Mouse (Mus musculus): ENCODE measurements at regions not wholly inside any gene's neighbourhood (a gene's known extent, or its start where the extent isn't known, plus 50 kb on each side); places are given as distances from the start of the nearest gene placed in this dataset.
"Not testable (repeated sequence)": the region's sequence is repeated elsewhere in the genome, so short reads cannot be mapped to it uniquely, and the experiment has no call there.

DNA sequence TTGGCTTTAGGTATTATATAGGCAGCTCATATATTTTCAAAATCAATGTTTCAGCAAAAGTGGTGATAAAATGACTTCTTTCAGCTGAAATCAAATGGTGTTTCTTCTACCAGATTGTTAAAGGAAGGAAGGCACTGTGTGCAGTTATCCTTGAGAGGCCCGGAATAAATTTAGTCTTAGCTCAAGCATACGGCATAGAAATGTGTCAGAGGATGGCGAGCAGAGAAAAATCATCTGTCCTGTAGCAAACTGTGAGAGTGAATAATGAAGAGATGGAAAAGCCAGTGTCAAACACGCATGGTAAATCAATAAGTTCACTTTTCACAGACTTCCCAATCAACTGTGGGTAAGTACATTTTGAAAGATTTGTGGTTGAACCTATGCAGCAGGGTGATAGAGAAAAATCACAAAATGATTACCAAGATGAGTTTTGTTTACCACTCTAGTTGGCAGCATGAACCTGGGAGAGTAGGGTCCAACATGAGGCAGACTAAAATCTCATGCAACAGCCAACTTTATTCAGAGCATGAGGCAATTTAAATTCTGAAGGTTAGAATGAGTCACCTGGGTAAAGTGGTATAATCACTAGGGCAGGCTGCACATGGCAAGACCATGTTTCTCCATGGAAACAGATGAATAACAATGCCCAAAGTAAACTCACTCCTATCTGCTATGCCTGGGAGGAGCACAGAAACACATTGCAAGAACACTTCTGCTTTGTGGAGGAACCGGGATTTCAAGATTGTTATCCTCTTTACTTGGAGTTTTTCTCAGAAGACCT lies 55.7 kb downstream of the AI429214 start:
- DNase-seq (ENCODE audit: low spot score), result no peak

DNA sequence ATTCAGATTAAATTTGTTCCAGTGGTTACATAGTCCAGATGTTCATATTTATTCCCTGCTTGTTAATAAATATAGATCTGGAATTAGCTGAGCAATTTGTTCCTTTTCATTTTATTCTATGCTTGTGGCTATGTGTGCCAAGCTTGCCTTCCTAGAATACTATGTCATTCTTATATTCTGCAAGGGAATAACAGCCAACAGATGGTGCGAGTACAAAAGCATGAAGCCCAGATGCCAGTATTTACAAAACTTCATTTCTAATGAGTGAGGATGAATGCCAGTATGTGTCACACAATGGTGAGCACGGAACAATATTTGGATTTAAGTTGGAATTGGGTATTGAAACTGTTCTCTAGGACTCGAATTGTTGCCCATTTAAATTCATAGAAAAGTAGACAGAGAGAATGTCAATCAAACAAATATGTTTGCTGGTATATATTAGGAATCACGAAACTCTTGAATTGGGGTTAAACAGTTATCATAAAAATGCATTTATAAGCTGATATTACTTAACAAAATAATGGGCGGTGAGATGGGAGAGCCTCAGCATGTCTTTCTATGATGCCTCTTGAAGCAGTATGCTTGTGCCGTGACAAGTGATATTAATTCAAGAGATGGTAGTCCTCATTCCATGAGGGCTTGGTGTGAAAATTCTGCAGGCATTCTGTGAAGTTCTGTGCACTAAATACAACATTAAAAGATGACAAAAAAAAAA lies 56.7 kb downstream of the AI429214 start:
- no peak for DNase-seq (ENCODE audit: low spot score)

DNA sequence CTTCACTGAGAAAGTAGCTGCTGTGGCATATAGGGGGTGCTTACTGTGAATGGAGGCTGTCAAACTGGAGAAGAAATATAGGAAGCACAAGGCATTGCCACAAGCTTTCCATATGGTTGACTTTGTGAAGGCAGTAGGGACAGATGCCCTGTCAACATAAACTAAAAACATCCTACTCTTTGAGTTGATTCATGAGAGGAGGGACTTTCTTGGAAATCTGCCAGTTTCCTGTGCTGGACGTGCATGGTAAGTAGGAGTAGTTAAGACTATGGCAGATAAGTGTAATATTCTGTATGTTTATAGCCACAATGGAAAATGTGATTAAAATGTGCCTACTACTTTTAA lies 57.3 kb downstream of the AI429214 start:
- no peak for DNase-seq (ENCODE audit: low spot score)

DNA sequence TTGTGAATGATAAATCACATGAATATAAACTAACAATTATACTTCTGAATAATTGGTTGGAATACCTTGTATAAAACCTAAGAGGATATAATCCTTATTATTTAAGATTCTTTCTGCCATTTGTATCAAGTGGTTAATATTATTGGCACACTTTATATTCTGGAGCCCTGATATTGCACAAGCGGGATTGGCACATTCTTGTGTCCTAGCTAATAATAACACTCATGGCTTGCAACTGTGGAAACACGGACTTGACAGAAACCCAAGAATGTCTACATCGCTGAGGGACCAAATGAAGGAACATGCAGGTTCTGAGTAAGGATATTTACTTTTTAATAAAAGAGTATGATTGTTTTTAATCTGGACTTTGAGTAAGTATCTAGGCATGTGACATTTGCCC lies 63.0 kb downstream of the AI429214 start:
- no peak for DNase-seq (ENCODE audit: low spot score)

DNA sequence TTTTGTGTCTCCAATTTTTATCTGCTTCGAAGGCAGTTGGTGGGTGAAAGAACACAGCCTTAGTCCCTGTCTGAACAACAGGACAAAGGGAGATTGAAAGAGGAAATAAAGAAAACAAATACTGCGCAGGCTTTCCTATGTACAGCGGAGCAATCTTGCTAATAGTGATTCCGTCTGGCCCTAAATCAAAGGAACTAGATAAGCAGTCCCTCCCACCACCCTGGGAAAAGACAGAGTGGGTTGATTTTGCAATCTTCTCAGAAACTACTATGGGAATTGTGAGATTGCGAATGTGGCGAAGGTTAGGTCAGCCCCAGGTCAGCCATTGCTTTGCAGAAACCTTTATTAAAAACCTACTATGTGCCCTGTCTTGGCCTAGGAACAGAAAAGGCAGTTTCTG lies 65.0 kb downstream of the AI429214 start:
- no peak for DNase-seq (ENCODE audit: low spot score)

DNA sequence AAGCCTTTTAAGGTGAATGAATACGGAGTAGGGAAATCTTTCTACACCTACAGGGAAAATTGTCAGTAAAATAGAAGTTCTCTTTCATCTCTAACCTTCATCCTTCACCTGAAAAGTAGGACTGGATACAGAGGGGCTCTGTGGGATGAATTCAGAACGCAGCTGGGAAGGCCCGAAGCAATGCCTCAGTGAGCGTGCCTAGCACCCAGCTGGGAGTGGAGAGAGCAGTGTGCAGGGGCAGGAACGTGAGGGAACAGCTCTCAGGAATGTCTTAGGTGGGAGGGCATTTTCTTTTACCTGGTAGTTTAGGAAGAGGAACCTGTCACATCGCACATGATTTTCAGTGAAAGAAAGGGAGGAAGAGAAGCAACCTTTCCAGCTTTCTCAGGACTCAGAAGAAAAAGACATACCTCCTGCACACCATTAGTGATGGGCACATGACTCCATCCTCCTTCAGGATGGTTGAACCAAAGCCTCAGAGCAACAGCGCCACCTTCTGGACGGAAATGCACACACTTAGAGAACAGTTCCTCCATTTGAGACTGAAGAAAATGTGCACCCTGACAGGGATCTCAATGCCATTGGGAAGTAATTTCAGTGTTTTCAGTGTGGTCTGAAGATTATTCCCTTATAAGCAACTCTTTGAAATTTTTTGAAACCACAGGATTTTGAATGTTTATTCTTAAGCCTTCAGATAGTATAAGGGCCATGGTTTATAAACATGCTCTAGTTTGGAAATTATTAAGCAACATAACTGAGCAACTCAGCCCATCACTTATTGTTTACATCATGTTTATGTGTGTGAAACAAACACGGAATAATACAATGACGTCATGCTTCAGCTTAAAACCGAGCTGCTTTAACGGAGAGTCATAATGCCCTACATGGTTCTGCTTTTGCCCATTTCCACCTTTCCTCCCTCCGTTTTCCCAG lies 68.9 kb downstream of the AI429214 start:
- DNase-seq (ENCODE audit: low spot score), result peak; percentile 93

DNA sequence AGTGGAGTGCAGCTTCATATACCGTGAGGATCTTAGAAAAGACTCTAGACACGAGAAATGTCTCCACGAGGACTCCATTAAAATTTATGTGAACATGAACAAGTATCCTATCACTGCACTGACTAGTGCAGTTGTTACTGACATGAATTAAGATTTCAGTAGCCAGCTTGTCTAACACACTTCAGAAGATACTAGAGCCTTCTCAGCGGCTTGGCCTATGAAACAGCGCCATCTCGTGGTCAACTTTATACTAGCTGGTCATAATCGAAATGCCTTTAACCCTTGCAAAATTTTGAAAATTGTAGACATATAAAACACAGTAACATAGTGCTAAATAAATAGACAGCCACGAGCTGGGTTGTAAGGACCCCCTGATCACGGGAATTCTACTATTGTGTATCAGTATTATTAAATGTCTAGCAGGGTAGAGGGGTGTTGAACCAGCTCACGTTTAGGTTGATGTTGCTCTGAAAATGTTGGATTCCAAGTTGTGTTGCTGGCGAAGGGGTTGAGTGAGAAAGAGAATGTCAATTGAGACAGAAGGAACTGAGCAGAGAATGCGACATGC lies 70.4 kb downstream of the AI429214 start:
- peak; percentile 87 for DNase-seq (ENCODE audit: low spot score)

DNA sequence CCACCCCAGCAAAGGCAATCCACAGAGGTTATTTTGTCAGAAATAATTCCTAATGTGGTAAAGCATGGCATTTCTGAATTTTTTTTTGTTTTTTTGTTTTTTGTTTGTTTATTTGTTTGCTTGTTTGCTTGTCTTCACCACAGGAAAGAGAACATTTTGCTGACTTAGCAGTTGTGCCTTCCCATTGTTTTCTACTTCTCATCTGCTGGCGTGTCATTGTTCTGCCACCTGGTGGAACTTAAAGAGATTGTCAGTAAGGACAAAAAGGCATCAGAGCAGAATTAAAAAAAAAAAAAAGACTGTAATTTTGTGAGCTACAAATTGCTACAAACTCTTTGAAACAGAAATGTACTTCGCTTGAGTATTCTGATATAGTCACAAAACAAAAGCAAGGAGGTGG lies 79.5 kb downstream of the AI429214 start:
- DNase-seq (ENCODE audit: low spot score), result no peak

DNA sequence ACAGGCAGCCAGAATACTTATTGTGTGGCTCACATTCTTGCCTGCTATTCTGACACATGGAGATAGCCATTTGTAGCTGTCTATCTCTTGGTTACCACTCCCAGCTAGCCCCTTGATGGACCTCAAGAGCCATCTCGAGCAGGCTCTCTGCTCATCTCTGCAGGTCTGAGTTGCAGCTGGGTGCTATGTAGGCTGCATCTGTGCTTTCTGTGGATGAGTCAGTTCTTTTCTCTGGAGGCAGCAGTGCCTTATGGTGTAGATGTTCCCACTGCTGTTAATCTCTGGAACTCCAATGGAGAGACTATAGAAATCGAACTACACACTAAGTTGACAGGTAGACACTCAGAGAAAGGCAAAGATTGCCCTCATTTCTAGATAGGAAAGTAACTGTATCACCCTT lies 106.3 kb downstream of the AI429214 start:
- DNase-seq (ENCODE audit: low spot score), result no peak

DNA sequence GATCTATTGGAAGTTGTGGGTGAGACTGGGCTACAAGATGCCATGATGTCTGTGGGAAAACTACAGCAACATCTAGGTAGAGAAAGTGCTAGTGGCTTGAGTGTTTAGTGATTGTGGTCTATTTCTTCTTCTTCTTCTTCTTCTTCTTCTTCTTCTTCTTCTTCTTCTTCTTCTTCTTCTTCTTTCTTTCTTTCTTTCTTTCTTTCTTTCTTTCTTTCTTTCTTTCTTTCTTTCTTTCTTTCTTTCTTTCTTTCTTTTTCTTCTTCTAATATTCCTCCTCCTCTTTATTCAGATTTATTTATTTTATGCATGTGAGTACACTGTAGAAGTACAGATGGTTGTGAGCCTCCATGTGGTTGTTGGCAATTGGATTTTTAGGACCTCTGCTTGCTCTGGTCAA lies 119.0 kb downstream of the AI429214 start:
- not testable (repeated sequence) for DNase-seq (ENCODE audit: low spot score)

DNA sequence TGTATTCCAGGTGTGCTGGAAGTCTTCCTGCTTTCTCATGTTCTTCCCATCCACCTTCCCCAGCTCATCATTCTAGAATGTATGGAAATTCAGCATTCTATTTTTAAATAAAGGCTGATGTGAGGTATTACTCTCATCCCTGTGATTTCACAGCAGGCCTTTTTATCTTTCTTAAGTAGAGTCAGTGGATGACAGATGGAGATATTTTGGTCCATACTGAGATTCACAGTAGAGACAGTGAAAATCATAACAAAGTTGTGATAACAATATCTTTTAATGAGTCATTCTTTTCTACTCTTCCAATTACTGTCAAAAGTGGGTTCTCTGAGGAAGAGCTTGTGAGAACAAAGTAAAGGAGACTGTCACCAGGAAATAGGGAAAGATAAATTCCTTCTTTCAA lies 132.4 kb downstream of the AI429214 start:
- DNase-seq (ENCODE audit: low spot score), result no peak

DNA sequence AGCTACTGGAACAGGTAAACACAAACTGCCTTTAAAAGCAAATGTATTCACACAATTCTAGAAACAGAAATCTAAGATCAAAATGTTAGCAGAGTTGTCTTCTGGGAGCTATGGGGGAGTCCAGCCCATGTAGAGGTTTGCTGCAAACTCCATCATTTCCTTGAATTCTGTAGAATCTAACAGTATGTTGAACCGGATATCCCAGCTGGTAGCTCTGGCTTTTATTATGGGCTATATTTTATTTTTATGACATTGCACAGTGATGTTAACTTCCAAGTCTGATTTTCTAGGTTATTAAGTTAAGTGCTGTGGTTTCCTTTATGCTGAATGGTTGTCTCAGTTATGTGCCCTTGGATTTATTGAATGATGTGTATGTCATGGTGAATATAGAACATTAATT lies 136.3 kb downstream of the AI429214 start:
- no peak for DNase-seq (ENCODE audit: low spot score)

DNA sequence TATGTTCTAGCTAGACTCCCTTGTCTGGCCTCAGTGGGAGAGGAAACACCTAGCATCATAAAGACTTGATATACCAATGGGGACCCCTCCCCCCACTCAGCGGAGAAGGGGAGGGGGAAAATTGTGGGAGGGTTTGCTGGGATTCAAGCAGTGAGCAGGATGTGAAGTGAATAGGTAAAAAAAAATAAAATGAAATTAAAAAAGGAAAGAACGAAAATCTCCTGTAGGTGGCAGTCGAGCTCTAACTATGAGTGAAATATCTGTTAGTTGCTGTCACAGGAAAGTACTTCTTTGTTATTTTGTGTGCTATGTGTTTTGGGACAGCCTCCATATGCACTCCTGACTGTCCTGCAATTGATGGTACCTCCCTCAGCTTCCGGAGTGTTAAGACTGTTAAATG lies 138.6 kb downstream of the AI429214 start:
- peak; percentile 79 for DNase-seq (ENCODE audit: low spot score)

DNA sequence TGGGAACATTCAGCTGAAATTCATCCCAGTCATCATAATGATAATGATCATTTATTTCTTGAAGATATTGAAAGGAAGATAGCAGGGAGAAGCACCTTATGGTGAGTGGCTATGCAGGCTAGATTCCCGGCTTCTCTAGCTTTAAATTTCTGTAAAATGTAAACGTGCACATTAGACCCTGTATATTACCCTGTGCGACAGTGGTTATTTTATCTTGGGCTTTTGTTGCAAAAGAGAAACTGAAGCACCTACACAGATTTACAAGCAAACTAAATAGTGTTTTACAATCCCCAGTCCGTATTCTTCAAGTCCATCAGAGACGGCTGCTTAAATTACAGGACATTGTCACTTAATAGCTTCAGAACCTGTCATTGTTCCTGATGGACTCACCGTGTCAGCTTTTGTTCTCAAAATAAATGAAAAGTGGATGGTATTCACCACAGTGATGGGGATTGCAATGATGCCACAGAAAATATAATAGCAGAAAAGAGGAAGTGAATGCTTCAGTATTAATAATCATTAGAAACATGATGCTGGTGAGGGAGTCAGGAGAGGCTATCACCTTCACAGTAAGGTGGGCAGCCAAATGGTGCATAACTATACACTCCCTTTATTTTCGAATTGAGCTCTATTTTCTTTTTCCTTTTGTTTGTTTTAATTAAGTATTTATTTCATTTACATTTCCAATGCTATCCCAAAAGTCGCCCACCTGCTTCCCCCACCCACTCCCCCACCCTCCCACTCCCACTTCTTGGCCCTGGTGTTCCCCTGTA lies 141.0 kb downstream of the AI429214 start:
- DNase-seq (ENCODE audit: low spot score), result no peak

DNA sequence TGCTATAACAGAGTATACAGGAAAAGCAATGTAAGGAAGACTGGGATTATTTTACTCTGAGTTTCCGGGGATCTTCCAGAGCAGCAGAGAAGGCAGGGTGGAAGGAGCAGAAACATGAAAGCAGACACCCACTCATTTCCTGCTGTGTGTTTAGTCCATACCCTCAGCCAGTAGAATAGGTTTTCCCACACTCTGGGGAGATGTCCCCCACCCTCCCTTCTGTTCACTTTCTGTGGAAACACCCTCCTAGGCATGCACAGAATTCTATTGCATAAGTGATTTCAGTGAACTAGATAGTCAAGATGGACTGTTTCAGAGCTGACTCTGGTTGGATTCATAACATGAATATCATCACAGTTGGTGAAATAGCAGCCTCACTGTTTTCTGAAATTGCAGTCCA lies 156.9 kb downstream of the AI429214 start:
- no peak for DNase-seq (ENCODE audit: low spot score)

DNA sequence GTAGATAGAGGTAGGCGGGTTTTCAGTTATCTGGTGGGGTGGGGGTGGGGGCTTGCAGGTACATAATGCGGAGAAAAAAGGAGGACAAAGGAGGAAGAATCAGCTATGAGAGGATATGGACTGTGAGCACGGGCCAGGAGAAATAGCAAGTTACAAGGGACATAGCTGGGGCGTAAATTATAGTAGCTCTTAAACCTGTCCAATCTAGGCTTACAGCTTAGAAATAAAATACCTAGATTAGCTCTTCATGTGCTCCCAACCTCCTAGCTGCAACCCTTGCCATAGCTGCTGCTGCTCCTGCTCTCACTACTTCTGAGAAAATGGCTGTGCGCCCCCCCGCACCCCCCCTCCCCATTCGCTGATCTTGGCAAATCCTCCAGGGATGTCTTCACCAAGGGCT lies 161.0 kb downstream of the AI429214 start:
- no peak for DNase-seq (ENCODE audit: low spot score)

DNA sequence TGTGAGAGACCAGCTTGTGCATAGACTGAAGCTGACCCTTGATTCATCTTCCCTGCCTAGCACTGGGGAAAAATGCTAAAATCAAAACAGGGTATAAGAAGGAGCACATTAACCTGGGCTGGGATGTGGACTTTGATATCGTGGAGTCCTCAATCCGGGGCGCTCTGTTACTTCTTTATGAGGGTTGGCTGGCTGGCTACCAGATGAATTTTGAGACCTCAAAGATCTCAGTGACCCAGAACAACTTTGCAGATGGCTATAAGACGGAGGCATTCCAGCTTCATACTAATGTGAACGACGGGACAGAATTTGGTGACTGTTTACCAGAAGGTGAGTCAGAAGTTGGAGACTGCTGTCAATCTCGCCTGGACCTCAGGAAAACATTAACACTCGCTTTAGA lies 161.5 kb downstream of the AI429214 start:
- DNase-seq (ENCODE audit: low spot score), result no peak

DNA sequence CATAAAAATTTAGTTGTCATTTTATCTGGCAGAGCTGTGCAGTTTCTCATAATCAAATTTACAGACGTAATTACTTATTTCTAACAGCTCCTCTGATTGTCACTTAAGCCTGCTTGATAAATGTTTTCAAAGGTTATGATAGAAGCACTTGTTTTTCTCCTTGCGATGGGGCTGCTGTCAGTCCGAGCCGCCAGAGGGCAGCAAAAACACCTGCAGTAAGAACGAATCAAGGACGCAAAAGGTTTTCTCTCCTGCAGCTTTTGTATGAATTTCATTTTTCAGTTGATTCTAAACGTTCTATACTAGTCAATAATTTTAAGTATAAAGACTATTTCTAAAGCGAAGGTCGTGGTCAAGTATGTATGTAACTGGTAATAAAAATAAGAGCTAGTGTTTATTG lies 166.1 kb downstream of the AI429214 start:
- peak; percentile 80 for DNase-seq (ENCODE audit: low spot score)

DNA sequence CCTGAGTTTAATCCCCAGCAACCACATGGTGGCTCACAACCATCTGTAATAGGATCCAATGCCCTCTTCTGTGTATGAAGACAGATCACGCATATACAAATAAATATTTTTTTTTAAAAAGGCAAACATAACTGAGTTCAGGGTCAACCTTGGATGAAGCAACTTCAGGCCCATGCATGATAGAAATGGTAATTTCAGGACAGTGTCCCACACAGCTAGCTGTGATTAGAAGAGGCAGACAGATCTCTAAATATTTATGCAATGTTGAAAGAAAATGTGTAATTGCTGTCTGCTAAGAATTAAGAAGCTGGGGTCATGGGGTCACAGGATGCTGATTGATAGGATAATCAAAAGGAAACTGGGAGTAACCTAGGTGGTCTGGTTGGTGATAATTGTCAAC lies 203.5 kb downstream of the AI429214 start:
- no peak for DNase-seq (ENCODE audit: low spot score)

DNA sequence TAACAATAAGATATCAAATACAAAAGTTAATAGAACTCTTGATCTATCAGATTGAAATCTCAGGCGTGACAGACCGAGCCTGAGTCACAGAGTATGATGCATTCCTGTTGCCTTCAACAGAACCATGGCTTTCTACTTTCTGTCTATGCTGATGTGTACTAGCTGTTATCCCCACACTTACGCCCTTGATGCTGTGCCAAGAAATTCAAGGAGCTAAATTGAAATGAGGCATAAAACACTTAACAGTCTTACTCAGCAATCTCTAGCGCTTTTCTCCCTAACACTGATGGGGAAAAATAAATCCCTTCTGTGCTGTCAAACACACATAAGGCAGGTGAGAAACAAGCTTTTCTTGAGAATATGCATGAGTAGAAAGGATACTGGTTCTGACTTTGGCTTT lies 222.5 kb downstream of the AI429214 start:
- no peak for DNase-seq (ENCODE audit: low spot score)

DNA sequence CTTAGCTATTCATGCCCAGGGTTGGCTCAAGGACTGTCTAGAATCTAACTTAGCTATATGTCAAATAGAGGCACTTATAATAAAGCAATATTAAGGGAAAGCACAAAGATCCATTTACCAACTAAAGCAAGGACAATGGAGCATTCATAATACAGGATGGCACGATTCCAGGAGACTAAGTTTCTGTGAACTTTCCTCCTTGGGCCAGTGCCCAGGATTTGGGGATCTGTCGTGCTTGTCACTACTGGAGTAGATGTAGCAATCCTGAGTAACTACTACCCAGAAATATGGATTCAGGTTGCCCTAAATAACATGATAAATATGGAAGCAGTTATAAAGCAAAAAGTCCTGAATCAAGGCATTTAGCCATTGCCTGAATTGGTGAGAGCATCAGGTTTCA lies 233.7 kb downstream of the AI429214 start:
- no peak for DNase-seq (ENCODE audit: low spot score)

DNA sequence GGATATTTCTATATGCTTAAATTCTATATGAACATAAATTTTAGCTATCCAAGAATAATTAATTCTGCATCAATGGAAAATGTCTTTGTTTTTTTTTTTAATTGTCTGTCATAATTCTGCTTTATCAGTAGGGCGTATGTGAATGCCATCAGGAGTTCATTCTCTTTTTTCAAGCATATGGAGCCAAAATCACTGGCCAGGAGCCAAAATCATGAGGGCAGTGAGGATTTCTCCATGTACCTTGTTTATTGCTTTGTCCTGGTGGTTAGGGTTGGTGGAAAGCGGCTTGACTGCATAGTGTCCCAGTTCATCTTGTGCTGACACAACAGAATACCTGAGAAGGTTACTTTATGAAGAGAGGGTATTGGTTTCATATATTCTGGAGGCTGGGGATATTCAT lies 243.9 kb downstream of the AI429214 start:
- no peak for DNase-seq (ENCODE audit: low spot score)

All from embryo, embryonic 10.5 days (tissue).